Mouse (Mus musculus) T-helper 17 cell (primary cell): ENCODE data around the gene Mrpl18.
"Not testable (repeated sequence)": the region's sequence is repeated elsewhere in the genome, so short reads cannot be mapped to it uniquely, and the experiment has no call there.

Experiments used
- in situ Hi-C, 2 experiments: fragments of 300-600 bp; cut with MboI, MseI; formaldehyde crosslinking; loops; 1 replicate in 1 of 2; 2 replicates in 1 of 2; pipeline ENCODE4 v1.15.1; 2025; ENCODE audit warnings: high pct_unique_total_duplicates in 2 of 2

Gene Mrpl18

GRCm38 (mm10) chr17:12915881-12916583 lies at the start of gene Mrpl18:
Gene Mrpl18, minus strand, starts transcription at chr17:12916345.
- in situ Hi-C loops, result no loop called here

DNA sequence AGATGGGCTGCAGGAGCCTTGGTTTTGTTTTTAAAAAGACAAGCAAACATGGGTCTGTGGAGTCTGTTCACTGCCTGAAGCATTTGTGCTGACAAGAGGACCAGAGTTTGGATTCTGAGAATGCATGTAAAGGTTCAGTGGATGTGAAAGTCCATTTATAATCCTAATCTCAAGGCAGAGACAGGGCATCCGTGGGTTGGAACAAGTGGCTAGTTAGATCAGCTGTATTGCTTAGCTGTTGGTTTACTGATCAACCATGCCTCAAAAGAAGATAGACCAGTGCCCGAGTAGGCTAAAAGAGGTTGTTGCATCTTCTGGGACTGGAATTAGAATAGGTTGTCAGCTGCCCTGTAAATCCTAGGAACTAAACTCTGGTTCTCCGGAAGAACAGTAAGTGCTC lies 47.3 kb upstream of the Mrpl18 start:
- in situ Hi-C loops, result loop anchor here (5.0 to 10.0 kb wide), 3 partner anchors 36 to 1991 kb away; partner anchors contain the start of gene Pnldc1 (in 1 of the 2)

GRCm38 (mm10) chr17:12960331-12960873 lies 44.3 kb upstream of the Mrpl18 start, which contains the start of gene Acat2:
Gene Acat2, minus strand, starts transcription at chr17:12960747.
- in situ Hi-C loops, result loop anchor here (5.0 to 10.0 kb wide), 3 partner anchors 33 to 1994 kb away; partner anchors contain the start of gene Pnldc1 (in 1 of the 2)

DNA sequence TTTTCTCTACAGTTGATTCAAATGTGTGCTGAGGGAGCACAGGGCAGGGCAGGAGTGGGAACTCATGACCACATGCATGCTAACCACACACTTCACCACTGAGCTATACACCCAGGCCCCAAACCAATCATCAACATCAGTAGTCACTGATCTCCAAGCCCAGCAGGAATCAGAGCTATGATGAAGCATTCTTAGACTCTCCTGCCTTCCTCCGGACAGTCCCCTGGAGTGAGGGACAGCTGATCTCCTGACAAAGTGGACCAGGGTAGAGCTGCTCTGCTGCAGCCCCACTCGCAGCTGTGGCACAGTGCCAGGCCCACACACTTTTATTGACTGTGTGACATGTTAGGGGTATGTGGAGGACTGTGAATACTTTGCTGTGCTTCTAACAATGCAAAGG lies 43.2 kb upstream of the Mrpl18 start:
- in situ Hi-C loops, result not testable (repeated sequence)

- in situ Hi-C loops, result no loop called here
Measured at GRCm38 (mm10) chr17:12956664-12957063, 40.5 kb upstream of the Mrpl18 start.

DNA sequence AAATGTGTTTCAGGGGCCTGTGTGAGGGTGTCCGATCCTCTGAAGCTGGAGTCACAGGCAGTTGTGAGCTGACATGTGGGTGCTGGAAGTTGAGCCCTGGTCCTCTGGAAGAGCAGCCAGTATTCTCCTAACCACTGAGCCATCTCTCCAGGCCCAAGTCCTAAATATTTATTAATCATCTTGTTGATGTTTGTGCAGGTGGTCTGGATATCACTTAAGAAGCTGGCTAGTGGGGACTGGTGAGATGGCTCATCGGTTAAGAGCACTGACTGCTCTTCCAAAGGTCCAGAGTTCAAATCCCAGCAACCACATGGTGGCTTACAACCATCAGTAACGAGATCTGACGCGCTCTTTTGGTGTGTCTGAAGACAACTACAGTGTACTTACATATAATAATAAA lies 33.5 kb upstream of the Mrpl18 start:
- in situ Hi-C loops, result no loop called here

- in situ Hi-C loops, result no loop called here
Measured at GRCm38 (mm10) chr17:12942459-12943162, 26.5 kb upstream of the Mrpl18 start.

GRCm38 (mm10) chr17:12941543-12942260 lies 25.6 kb upstream of the Mrpl18 start:
- in situ Hi-C loops, result no loop called here

GRCm38 (mm10) chr17:12940151-12940805 lies 24.1 kb upstream of the Mrpl18 start, which contains the start of gene Acat3:
Gene Acat3, minus strand, starts transcription at chr17:12940600.
- in situ Hi-C loops, result no loop called here

DNA sequence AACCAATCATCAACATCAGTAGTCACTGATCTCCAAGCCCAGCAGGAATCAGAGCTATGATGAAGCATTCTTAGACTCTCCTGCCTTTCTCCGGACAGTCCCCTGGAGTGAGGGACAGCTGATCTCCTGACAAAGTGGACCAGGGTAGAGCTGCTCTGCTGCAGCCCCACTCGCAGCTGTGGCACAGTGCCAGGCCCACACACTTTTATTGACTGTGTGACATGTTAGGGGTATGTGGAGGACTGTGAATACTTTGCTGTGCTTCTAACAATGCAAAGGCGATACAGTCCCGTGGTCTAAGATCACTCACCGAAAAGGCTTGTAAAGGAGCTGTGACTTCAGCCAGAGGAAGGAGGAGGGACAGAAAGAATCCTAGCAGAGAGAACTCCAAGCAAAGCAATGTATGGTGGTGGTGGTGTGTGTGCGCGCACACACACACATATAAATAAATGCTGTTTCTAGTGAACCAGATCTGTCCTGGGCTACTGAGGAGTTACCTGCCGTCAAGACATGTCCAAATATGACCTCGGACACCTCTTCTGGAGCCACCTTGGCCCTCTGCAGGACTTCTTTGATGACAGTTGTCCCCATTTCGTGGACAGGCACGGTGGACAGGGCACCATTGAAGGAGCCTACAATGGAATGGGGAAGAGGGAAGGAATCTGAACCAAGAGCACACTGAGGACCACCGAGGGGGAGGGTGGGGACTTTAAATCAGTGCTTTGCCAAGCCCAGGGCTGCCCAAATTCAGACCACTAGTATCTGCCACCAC lies 23.4 kb upstream of the Mrpl18 start:
- in situ Hi-C loops, result not testable (repeated sequence)

GRCm38 (mm10) chr17:12938077-12938476 lies 21.9 kb upstream of the Mrpl18 start:
- in situ Hi-C loops, result no loop called here

GRCm38 (mm10) chr17:12937412-12937970 lies 21.3 kb upstream of the Mrpl18 start:
- in situ Hi-C loops, result no loop called here

DNA sequence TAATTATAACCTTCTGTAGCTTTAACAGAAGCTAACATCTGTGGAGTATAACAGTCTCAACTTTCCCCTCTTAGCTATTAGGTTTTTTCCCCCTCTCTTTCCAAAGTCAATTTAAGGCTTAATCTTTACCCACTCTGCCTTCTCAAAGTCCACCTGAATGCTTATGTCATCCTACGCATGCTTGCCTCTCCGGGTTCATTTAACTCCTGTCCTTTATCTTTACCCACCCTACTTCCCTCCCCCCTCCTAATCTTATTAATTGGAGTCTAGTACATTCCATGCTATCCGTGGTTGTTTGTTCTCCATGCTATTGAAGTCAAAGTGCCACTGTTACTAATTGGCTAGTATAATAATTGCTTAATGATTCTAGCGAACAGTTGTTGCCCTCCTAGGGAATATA lies 19.6 kb upstream of the Mrpl18 start:
- in situ Hi-C loops, result no loop called here

DNA sequence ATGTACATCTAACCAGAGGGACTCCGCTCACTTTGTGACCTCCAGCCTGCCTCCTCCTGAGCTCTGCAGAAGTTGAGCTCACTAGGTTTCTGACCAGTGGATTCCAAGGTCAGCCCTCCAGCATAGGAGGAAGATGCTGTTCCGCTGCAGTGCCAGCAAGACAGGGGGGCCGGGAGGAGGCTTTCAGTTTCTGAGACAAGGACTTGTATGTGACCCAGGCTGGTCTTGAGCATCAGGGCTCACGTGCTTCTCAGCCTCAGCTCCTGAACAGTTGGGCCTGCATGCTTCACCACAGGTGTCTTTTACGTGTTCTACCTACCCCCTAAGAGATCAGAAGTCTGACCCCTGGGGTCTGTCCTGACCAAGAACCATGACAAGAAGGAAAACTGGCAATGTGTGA lies 15.4 kb upstream of the Mrpl18 start:
- in situ Hi-C loops, result loop anchor here in 1 of 2 experiments (5.0 kb wide), 1 partner anchor 49 kb away; no protein-coding TSS in a partner anchor

DNA sequence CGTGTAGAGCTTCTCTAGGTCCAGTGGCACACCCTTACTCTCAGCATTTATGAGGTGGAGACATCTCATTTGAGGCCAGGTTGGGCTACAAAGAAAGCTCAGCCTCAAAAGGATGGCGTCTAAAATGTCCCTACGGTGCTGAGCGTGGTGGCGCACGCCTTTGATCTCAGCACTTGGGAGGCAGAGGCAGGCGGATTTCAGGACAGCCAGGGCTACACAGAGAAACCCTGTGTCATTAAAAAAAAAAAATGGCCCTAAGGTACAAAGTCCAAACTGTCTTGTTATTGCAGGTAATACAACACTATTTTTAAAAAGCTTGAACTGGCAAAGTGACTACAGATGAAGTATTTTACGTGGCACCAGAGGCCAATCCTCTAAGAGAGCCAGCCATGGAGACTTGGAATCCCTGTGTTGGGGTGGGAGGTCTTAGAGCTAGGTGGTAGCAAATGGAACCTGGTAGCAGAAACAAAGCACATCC lies 9.6 kb upstream of the Mrpl18 start:
- in situ Hi-C loops, result loop anchor here in 1 of 2 experiments (5.0 kb wide), 1 partner anchor 37 kb away; the partner anchor contains the start of gene Acat2

DNA sequence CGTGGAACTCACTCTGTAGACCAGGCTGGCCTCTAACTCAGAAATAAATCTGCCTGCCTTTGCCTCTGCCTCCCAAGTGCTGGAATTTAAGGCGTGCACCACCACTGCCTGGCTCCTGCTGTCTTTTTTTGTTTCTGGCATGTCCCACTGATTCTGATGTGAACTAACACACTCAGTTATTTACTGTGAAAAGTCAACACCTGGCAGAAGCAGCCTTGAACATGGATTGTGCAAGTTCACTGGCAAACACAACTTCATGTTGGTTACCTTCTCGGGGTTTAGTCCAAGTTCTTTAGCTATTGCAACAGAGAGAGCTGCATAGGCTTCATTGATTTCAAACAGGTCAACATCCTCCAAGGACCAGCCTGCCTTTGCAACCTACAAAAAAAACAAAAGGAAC lies 8.9 kb upstream of the Mrpl18 start:
- in situ Hi-C loops, result loop anchor here in 1 of 2 experiments (5.0 kb wide), 1 partner anchor 37 kb away; the partner anchor contains the start of gene Acat2

DNA sequence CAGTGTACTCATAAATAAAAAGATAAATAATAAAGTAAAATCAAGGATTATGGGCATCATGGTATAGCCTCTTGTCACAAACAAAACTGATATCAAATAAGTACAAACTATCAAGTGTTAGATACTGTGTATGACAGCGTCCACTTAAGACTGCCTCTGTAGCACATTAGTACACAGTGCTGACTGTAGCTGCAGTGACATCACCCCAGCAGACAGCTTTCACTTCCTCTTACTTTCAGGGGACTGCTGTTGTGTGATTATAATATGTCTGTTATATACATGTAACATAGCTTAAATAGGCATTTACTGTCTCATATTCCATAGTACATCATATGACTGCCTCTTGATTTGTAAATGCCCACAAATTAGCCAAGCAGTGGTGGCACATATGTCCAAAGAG lies 4.9 kb upstream of the Mrpl18 start:
- in situ Hi-C loops, result no loop called here

GRCm38 (mm10) chr17:12916588-12917380 lies 639 bp upstream of the Mrpl18 start:
- in situ Hi-C loops, result no loop called here

- in situ Hi-C loops, result no loop called here
Measured at GRCm38 (mm10) chr17:12915488-12915880, 661 bp downstream of the Mrpl18 start, which contains the start of gene Tcp1. Gene Tcp1, plus strand, starts transcription at chr17:12915701.
